Mouse (Mus musculus) forebrain, postnatal 0 days (tissue): Measurements from ENCODE around the gene Fbxl21. TPM values are rescaled to one million over a fixed set of nuclear protein-coding genes. Genes with fewer than 3 reads are reported as not detected.

Experiments
- ATAC-seq: fragments of 200-750 bp; cut with Nextera tagmentation; 2 replicates; pipeline ENCODE4 v1.8.0; 2017; ENCODE audit warnings: mild to moderate bottlenecking, moderate library complexity
- DNase-seq: peaks from one replicate; pipeline ENCODE4 v3.0.0-alpha.2; 2015
- H3K27ac ChIP-seq: fragments of 300-500 bp; sonication (generic); 2 replicates; pipeline ENCODE4 v1.5.1; 2014; ENCODE audit warnings: low read depth, mild to moderate bottlenecking, antibody characterized with exemption, low read length, moderate library complexity, mixed read lengths
- H3K27me3 ChIP-seq: fragments of 300-500 bp; sonication (generic); 2 replicates; pipeline ENCODE4 v1.6.1; 2014; ENCODE audit warnings: mild to moderate bottlenecking, low read length, mixed read lengths; ENCODE audit not compliant: insufficient read depth
- H3K36me3 ChIP-seq: fragments of 300-500 bp; sonication (generic); 2 replicates; pipeline ENCODE4 v1.6.1; 2014; ENCODE audit warnings: mild to moderate bottlenecking, moderate library complexity; ENCODE audit not compliant: insufficient read depth
- H3K4me1 ChIP-seq: fragments of 300-500 bp; sonication (generic); 2 replicates; pipeline ENCODE4 v1.6.1; 2014; ENCODE audit warnings: antibody characterized with exemption; ENCODE audit not compliant: insufficient read depth
- H3K4me2 ChIP-seq: fragments of 300-500 bp; sonication (generic); 2 replicates; pipeline ENCODE4 v1.6.1; 2014; ENCODE audit warnings: low read depth, mild to moderate bottlenecking, moderate library complexity
- H3K4me3 ChIP-seq: fragments of 300-500 bp; sonication (generic); 2 replicates; pipeline ENCODE4 v1.5.1; 2014; ENCODE audit warnings: low read depth, low read length, mixed read lengths
- H3K9ac ChIP-seq: fragments of 300-500 bp; sonication (generic); 2 replicates; pipeline ENCODE4 v1.6.1; 2014; ENCODE audit warnings: mild to moderate bottlenecking
- H3K9me3 ChIP-seq: fragments of 300-500 bp; sonication (generic); 2 replicates; pipeline ENCODE4 v1.6.1; 2016; ENCODE audit warnings: low read length
- CTCF ChIP-seq: sonication (generic); IDR thresholded peaks from 2 replicates; pipeline ENCODE4 v1.5.1; 2016; ENCODE audit warnings: antibody characterized with exemption, control low read depth, low read depth
- WGBS: fragments of 180-500 bp; shearing (Covaris S2); extraction: QIAGEN DNeasy Blood & Tissue Kit; methylation state at CpG from one replicate; pipeline ENCODE4 v1.1.7; 2014; 5-methylcytosine and 5-hydroxymethylcytosine counted together
- polyA plus RNA-seq: library from polyadenylated mRNA; unstranded; fragments of >200 nt; fragmentation: Nextera tagmentation; extraction: Ambion mirVana; gene quantifications from 2 replicates; pipeline ENCODE4 v1.2.1, GENCODE M21; 2015
- total RNA-seq: library from RNA; depleted of rRNA; stranded (reverse); fragments of >200 nt; gene quantifications from 2 replicates; pipeline ENCODE4 v1.2.3, GENCODE M21; 2014

The Fbxl21 gene
- total and polyA plus RNA-seq, 2 experiments from 2014 or later, result 4.3 to 7.1 TPM

DNA sequence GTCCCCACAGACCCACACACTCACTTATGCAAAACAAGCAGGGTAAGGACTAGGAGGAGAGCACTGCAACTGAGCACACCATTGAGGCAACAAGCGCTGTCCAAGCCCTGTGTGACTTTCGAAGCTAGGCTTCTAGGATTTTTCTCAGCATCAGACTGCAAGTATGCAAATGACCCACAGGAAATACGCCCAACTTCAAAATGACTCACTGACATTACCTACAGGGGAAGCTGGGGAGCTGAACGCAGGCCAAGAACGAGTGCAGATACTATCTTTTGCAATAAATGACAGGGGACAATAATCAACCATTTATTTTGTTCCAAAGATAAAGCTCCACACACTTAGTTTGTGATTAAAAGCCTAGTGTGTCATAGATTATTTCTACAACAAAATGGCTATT is 34.3 kb upstream of the Fbxl21 start:
- DNase-seq (no peak), ATAC-seq (no peak)
- Histone ChIP-seq H3K9me3 (no peaks in the 10 kb centered on the region), H3K27me3 (no peaks in the 10 kb centered on the region), H3K4me1 (no peaks in the 10 kb centered on the region), H3K9ac (no peak overlapping the region), H3K36me3 (no peaks in the 10 kb centered on the region), H3K4me3 (no peak overlapping the region), H3K4me2 (no peak overlapping the region), H3K27ac (no peak overlapping the region)
- TF ChIP-seq CTCF, result no peak
- WGBS, result 71% methylated on average over 5 of the region's 5 CpGs

DNA sequence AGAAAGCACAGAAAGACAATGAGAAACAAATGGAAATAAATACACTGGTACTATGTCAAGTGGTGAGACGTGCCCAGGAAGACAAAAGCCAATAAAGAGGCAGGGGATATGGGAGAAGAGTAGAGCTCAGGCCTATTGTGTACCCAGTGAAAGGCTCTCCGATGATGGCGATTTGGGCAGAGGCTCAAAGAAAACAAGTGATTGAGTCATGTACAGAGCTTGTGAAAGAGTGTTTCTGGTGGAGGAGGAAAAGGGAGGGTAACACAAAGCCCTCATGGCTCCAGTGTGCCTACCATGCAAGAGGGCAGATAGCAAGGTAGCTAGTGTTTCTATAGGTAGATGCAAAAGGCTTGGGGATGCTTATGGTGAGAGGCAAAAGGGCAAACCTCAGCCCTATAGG is 27.8 kb upstream of the Fbxl21 start:
- Histone ChIP-seq H3K9ac (no peak overlapping the region), H3K4me2 (no peak overlapping the region), H3K9me3 (no peaks in the 10 kb centered on the region), H3K27me3 (no peaks in the 10 kb centered on the region), H3K4me1 (no peaks in the 10 kb centered on the region), H3K36me3 (no peaks in the 10 kb centered on the region), H3K27ac (no peak overlapping the region; the same call in 1 of the 2 replicates), H3K4me3 (no peak overlapping the region)
- no peak for ATAC-seq
- no peak for TF ChIP-seq CTCF
- 15% methylated on average over 3 of the region's 3 CpGs for WGBS
- no peak for DNase-seq

DNA sequence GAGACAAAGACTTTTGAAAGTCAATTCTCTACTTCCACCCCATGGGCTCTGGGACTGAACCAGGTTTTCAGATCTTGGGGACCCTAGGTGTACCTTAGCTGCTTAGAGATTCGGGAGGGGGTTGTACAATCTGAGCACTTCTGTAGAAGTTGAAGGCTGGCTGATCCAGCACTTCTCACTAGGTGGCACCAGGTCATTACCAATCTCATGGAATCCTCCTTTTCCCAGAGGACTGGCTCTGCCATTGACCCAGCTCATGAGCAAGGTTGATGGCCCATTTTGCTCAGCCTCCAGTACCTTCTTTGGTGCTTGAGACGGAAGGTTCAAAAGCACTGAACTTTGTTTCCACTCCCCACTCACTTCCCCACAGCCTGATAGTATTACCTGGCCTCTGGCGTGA is 22.1 kb upstream of the Fbxl21 start:
- WGBS, result 81% methylated on average over 3 of the region's 3 CpGs
- no peaks in the 10 kb centered on the region for H3K36me3 ChIP-seq

DNA sequence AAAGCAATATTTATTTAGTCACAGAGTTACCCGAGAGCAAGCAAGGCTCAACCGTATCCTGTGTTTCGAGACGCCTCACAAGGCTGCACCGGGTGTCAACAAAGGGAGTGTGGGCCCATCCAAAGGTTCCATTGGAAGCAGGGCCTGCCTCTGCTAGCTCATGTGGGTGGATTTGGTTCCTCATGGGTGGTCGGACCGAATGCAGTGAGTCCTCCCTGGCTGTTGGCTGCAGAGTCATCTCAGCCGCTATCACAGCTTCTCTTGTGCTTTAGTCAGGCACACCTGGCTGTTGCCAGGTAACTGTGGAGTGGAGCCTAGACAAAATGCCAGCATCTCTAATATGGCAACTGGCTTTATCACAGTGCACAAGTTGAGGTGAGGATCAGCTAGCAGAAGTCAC is 21.6 kb upstream of the Fbxl21 start:
- no peak overlapping the region for H3K4me3 ChIP-seq
- ATAC-seq (no peak), DNase-seq (no peak)
- 95% methylated on average over 8 of the region's 8 CpGs for WGBS
- no peaks in the 10 kb centered on the region for H3K36me3 ChIP-seq
- no peak overlapping the region for H3K27ac ChIP-seq
- H3K9me3 ChIP-seq, result no peaks in the 10 kb centered on the region
- no peaks in the 10 kb centered on the region for H3K4me1 ChIP-seq
- no peak for TF ChIP-seq CTCF
- no peaks in the 10 kb centered on the region for H3K27me3 ChIP-seq
- no peak overlapping the region for H3K9ac ChIP-seq
- no peak overlapping the region for H3K4me2 ChIP-seq

More for the DNA sequence above, 22.1 kb upstream of the Fbxl21 start:
- Histone ChIP-seq H3K4me1 (no peaks in the 10 kb centered on the region), H3K4me3 (no peak overlapping the region), H3K27ac (no peak overlapping the region), H3K4me2 (no peak overlapping the region), H3K27me3 (no peaks in the 10 kb centered on the region), H3K9me3 (no peaks in the 10 kb centered on the region), H3K9ac (no peak overlapping the region)
- peak; percentile 62 for TF ChIP-seq CTCF
- no peak for ATAC-seq
- DNase-seq, result peak; percentile 38

DNA sequence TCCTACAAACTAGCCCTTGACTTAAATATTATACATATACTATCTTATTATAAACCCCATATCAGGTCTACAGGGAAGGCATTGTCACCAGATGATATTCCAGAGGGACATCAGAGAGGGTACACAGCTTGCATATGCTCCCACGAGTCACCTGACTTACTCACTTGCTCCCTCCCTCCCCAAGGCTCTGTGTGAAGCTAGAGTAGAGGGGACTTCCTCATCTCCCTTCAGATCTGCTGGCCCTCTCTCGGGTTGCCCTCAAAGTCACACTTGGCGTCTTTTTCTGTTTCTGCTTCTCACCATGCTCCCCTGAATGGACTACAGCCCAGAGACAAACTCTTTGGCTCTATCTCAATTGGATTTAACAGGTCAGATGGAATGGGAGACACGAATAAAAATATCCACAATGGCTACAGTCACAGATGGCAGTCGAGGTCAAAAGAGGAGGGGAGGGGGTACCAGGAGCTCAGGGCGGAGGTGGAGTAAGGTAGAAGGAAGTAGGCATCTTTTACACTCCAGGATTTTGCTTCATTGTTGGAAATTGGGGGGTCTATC is 20.3 kb upstream of the Fbxl21 start:
- Histone ChIP-seq H3K27ac (no peak overlapping the region), H3K27me3 (no peaks in the 10 kb centered on the region), H3K4me2 (no peak overlapping the region), H3K36me3 (no peaks in the 10 kb centered on the region), H3K9me3 (no peaks in the 10 kb centered on the region), H3K4me3 (no peak overlapping the region), H3K9ac (no peak overlapping the region), H3K4me1 (no peaks in the 10 kb centered on the region)
- DNase-seq (no peak), ATAC-seq (no peak)
- 74% methylated on average over 6 of the region's 6 CpGs for WGBS
- no peak for TF ChIP-seq CTCF

DNA sequence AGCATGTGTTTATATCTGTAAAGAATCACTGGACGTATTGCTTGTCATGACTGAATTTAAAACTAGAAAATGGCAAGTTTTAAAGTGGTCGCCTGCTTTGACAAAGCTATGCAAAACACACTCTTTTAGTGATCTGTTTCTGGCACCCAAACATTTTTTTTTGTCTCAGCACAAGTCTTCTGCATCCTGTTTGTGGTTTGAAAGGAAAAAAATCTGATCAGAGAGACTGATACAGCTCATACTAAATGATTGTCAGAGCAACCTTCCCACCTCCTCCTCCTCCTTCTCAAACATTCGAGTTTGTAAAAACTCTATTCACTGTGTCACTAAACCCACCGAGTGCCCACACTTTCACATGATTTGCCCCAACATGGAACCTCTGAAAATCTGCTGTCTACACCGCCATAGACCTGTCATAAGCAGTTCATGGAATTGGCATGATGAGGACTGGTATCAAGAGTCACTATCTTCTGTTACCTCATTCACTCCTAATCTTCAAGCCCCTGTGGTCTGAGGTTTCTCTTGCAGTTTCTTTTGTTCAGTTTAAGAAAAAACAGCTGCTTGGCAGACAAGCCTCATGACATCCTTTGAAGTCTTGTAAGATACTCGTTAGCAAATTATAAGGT is 15.3 kb upstream of the Fbxl21 start:
- TF ChIP-seq CTCF, result no peak
- Histone ChIP-seq H3K36me3 (no peaks in the 10 kb centered on the region), H3K27ac (no peak overlapping the region), H3K9me3 (no peaks in the 10 kb centered on the region), H3K27me3 (no peaks in the 10 kb centered on the region), H3K9ac (no peak overlapping the region), H3K4me2 (no peak overlapping the region), H3K4me3 (no peak overlapping the region), H3K4me1 (no peaks in the 10 kb centered on the region)
- WGBS, result 64% methylated on average over 6 of the region's 6 CpGs
- DNase-seq (no peak), ATAC-seq (no peak)

DNA sequence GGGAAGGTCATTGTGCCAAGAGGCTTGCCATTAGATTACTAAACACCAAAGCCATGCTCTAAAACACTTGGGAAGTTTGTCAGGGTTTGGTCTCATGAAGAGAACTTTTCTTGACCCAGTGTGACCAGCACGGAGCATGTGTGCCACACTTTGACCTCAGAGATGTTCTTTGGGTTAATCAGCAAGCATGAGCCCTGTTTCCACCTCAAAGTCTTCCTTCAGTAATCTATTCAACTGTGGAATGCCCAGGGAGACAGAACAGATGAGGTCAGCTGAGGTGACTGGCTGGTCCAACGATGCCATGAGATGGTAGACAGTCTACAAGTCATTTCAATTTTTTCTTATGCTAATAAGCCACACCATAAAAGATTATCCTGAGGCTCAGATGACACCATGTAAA is 12.5 kb upstream of the Fbxl21 start:
- Histone ChIP-seq H3K27ac (no peak overlapping the region), H3K4me2 (no peak overlapping the region), H3K27me3 (no peaks in the 10 kb centered on the region), H3K36me3 (no peaks in the 10 kb centered on the region), H3K9me3 (no peaks in the 10 kb centered on the region), H3K4me1 (no peaks in the 10 kb centered on the region), H3K9ac (no peak overlapping the region), H3K4me3 (no peak overlapping the region)
- ATAC-seq (no peak), DNase-seq (no peak)
- WGBS, result 76% methylated on average over 2 of the region's 2 CpGs
- TF ChIP-seq CTCF, result no peak

DNA sequence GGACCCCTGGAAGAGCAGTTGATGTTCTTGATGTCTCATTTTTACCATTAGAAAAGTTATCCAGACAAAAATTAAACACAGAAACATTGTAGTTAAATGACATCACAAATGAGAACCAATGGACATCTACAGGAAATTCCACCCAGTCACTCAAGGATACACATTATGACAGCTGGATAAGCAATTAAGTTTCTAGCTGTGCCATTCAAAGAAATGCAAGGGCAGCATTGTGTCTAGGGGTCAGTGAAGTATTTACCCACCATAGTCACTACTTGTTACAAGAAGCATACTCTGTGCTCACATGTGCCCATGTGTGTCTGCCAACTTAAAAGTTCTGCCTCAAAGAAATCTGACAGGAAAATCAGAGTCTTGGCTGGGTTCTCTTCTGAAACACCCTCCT is 8.7 kb upstream of the Fbxl21 start:
- H3K27me3 ChIP-seq, result no peaks in the 10 kb centered on the region
- no peaks in the 10 kb centered on the region; the same call in 1 of the 2 replicates for H3K4me1 ChIP-seq
- no peaks in the 10 kb centered on the region for H3K36me3 ChIP-seq
- ATAC-seq (no peak), DNase-seq (no peak)
- no peak overlapping the region for H3K4me3 ChIP-seq
- no peak overlapping the region for H3K27ac ChIP-seq
- no peaks in the 10 kb centered on the region for H3K9me3 ChIP-seq
- H3K9ac ChIP-seq, result no peak overlapping the region
- no peak for TF ChIP-seq CTCF
- no peak overlapping the region for H3K4me2 ChIP-seq
